Mouse (Mus musculus) lung, postnatal 0 days (tissue): ENCODE measurements at regions not wholly inside any gene's neighbourhood (a gene's known extent, or its start where the extent isn't known, plus 50 kb on each side); places are given as distances from the start of the nearest gene placed in this dataset.
"Not testable (repeated sequence)": the region's sequence is repeated elsewhere in the genome, so short reads cannot be mapped to it uniquely, and the experiment has no call there.

Source experiments
- CTCF ChIP-seq: IDR thresholded peaks from 2 replicates; pipeline ENCODE4 v1.5.1; 2016; ENCODE audit warnings: antibody characterized with exemption, mild to moderate bottlenecking
- EP300 ChIP-seq: IDR thresholded peaks from 2 replicates; pipeline ENCODE4 v1.6.1; 2016; ENCODE audit warnings: antibody characterized with exemption, mild to moderate bottlenecking, control low read depth

DNA sequence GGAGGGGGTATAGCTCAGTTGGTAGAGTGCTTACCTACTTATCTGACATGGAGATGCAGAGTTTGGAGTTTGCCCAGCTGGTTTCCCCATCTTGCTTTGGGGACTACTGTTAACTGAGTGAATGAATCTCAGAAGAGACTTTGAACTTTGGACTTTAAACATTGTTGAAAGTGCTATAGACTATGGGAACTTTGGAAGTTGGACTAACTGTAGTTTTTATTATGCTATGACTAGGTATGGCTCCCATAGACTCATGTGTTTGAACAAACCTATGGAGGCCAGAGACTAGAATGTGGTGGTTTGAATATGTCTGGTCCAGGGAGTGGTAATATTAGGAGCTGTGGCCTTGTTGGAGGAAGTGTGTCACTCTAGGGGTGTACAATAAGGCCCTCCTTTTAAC lies 84.8 kb upstream of the Mad2l1 start:
- TF ChIP-seq CTCF, EP300: not testable (repeated sequence)
